Mouse (Mus musculus): ENCODE results near the gene Stat3.

Gene Stat3

GRCm38 (mm10) chr11:100969189-100969743 lies 29.9 kb upstream of the Stat3 start:
- no peak for TF ChIP-seq GATA4 (IDR thresholded peaks at IDR 0.05; ENCODE audit: insufficient replicate concordance, low read length)

GRCm38 (mm10) chr11:100968501-100968900 lies 29.2 kb upstream of the Stat3 start:
- no peak for TF ChIP-seq GATA4 (IDR thresholded peaks at IDR 0.05; ENCODE audit: insufficient replicate concordance, low read length)

GRCm38 (mm10) chr11:100967881-100968420 lies 28.6 kb upstream of the Stat3 start:
- TF ChIP-seq GATA4 (IDR thresholded peaks at IDR 0.05; ENCODE audit: insufficient replicate concordance, low read length) = no peak

GRCm38 (mm10) chr11:100967376-100967775 lies 28.0 kb upstream of the Stat3 start:
- TF ChIP-seq GATA4 (IDR thresholded peaks at IDR 0.05; ENCODE audit: insufficient replicate concordance, low read length) = no peak

- TF ChIP-seq GATA4 (IDR thresholded peaks at IDR 0.05; ENCODE audit: insufficient replicate concordance, low read length) = no peak
Measured at GRCm38 (mm10) chr11:100965760-100966159, 26.4 kb upstream of the Stat3 start.

- TF ChIP-seq GATA4 (IDR thresholded peaks at IDR 0.05; ENCODE audit: insufficient replicate concordance, low read length) = no peak
Measured at GRCm38 (mm10) chr11:100964901-100965542, 25.7 kb upstream of the Stat3 start.

- TF ChIP-seq GATA4 (IDR thresholded peaks at IDR 0.05; ENCODE audit: insufficient replicate concordance, low read length) = no peak
Measured at GRCm38 (mm10) chr11:100964180-100964579, 24.8 kb upstream of the Stat3 start.

GRCm38 (mm10) chr11:100963647-100964046 lies 24.3 kb upstream of the Stat3 start:
- TF ChIP-seq GATA4 (IDR thresholded peaks at IDR 0.05; ENCODE audit: insufficient replicate concordance, low read length) = no peak

- TF ChIP-seq GATA4 (IDR thresholded peaks at IDR 0.05; ENCODE audit: insufficient replicate concordance, low read length) = no peak
Measured at GRCm38 (mm10) chr11:100962371-100962911, 23.1 kb upstream of the Stat3 start.

GRCm38 (mm10) chr11:100960540-100960939 lies 21.2 kb upstream of the Stat3 start:
- no peak for TF ChIP-seq GATA4 (IDR thresholded peaks at IDR 0.05; ENCODE audit: insufficient replicate concordance, low read length)

GRCm38 (mm10) chr11:100959826-100960225 lies 20.5 kb upstream of the Stat3 start:
- TF ChIP-seq GATA4 (IDR thresholded peaks at IDR 0.05; ENCODE audit: insufficient replicate concordance, low read length) = no peak

GRCm38 (mm10) chr11:100959464-100959810 lies 20.1 kb upstream of the Stat3 start:
- TF ChIP-seq GATA4 (IDR thresholded peaks at IDR 0.05; ENCODE audit: insufficient replicate concordance, low read length) = no peak

GRCm38 (mm10) chr11:100958613-100959463 lies 19.5 kb upstream of the Stat3 start:
- no peak for TF ChIP-seq GATA4 (IDR thresholded peaks at IDR 0.05; ENCODE audit: insufficient replicate concordance, low read length)

- TF ChIP-seq GATA4 (IDR thresholded peaks at IDR 0.05; ENCODE audit: insufficient replicate concordance, low read length) = no peak
Measured at GRCm38 (mm10) chr11:100957915-100958469, 18.7 kb upstream of the Stat3 start.

GRCm38 (mm10) chr11:100957244-100957643 lies 17.9 kb upstream of the Stat3 start:
- no peak for TF ChIP-seq GATA4 (IDR thresholded peaks at IDR 0.05; ENCODE audit: insufficient replicate concordance, low read length)

Measured in liver, adult (tissue).